Mouse (Mus musculus) G1E (cell line): ENCODE results near the gene Best3.

Experiments
- CTCF ChIP-seq: IDR thresholded peaks from 2 replicates; pipeline ENCODE4 v1.5.1; 2012; ENCODE audit warnings: low read depth, low read length, inconsistent platforms, mixed read lengths
- GATA1 ChIP-seq: IDR thresholded peaks from 2 replicates; pipeline ENCODE4 v1.6.1; 2012; ENCODE audit warnings: borderline replicate concordance, low read length, inconsistent platforms, mixed read lengths
- TAL1 ChIP-seq: conservative IDR thresholded peaks from 2 replicates; pipeline ENCODE4 v1.6.1; 2012; ENCODE audit warnings: low read depth, low read length, inconsistent platforms, mixed read lengths

GRCm38 (mm10) chr10:116972509-116972908 lies 13.6 kb upstream of the Best3 start, which contains the start of gene Gm10271:
- TF ChIP-seq CTCF (no peak), TAL1 (no peak), GATA1 (no peak)
